Mouse (Mus musculus): ENCODE measurements at regions not wholly inside any gene's neighbourhood (a gene's known extent, or its start where the extent isn't known, plus 50 kb on each side); places are given as distances from the start of the nearest gene placed in this dataset.
A peak's percentile ranks its signal among the peaks of the same experiment; 100 is the strongest.

GRCm38 (mm10) chr17:22795213-22795612 lies 71.7 kb downstream of the Zfp945 start:
- no peak overlapping the region for H3K27ac ChIP-seq
- 69% methylated on average over 5 of the region's 5 CpGs for WGBS
- peaks cover 66% of the 10 kb centered on the region for H3K9me3 ChIP-seq (replicated peaks)
- H3K27me3 ChIP-seq: no peaks in the 10 kb centered on the region
- no peak overlapping the region for H3K9ac ChIP-seq
- H3K4me1 ChIP-seq: no peaks in the 10 kb centered on the region
- no peak overlapping the region for H3K4me3 ChIP-seq
- H3K4me2 ChIP-seq: no peak overlapping the region
- H3K36me3 ChIP-seq (ENCODE audit: poor library complexity, severe bottlenecking): peaks cover 46% of the 10 kb centered on the region
- ATAC-seq: no peak

DNA sequence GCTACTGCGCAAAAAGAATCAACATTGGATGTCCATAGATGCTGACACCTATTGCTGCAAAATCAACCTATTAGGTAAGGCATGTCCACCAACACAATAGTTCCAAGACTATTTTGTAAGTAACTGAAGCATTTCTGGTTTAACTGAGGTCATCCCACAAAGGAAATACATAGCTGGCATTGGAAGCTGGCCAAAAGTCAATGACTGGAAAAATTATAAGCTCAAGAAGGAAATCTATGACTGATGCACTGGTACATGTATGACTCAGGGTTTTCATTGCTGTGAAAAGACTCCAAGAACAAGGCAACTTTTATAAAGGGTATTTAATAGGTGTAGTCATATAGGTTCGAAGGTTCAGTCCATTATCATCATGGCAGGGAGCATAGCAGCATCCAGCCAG lies 82.5 kb downstream of the Zfp945 start:
- 93% methylated on average over 2 of the region's 2 CpGs for WGBS
- H3K9me3 ChIP-seq (replicated peaks): peaks cover 24% of the 10 kb centered on the region
- H3K27ac ChIP-seq: no peak overlapping the region
- no peak overlapping the region for H3K4me2 ChIP-seq
- H3K9ac ChIP-seq: no peak overlapping the region
- H3K4me3 ChIP-seq: no peak overlapping the region
- ATAC-seq: no peak
- H3K27me3 ChIP-seq: no peaks in the 10 kb centered on the region
- no peaks in the 10 kb centered on the region for H3K4me1 ChIP-seq
- peaks cover 54% of the 10 kb centered on the region for H3K36me3 ChIP-seq (ENCODE audit: poor library complexity, severe bottlenecking)

- H3K9me3 ChIP-seq (replicated peaks): no peaks in the 10 kb centered on the region
- H3K4me2 ChIP-seq: no peak overlapping the region
- H3K4me1 ChIP-seq: no peaks in the 10 kb centered on the region
- no peaks in the 10 kb centered on the region for H3K36me3 ChIP-seq (ENCODE audit: poor library complexity, severe bottlenecking)
- no peak for ATAC-seq
- 52% methylated on average over 7 of the region's 7 CpGs for WGBS
- H3K4me3 ChIP-seq: no peak overlapping the region
- no peak overlapping the region for H3K9ac ChIP-seq
- H3K27me3 ChIP-seq: no peaks in the 10 kb centered on the region
- no peak overlapping the region for H3K27ac ChIP-seq
These were observed 121.2 kb downstream of the Zfp945 start for GRCm38 (mm10) chr17:22745736-22746135.

DNA sequence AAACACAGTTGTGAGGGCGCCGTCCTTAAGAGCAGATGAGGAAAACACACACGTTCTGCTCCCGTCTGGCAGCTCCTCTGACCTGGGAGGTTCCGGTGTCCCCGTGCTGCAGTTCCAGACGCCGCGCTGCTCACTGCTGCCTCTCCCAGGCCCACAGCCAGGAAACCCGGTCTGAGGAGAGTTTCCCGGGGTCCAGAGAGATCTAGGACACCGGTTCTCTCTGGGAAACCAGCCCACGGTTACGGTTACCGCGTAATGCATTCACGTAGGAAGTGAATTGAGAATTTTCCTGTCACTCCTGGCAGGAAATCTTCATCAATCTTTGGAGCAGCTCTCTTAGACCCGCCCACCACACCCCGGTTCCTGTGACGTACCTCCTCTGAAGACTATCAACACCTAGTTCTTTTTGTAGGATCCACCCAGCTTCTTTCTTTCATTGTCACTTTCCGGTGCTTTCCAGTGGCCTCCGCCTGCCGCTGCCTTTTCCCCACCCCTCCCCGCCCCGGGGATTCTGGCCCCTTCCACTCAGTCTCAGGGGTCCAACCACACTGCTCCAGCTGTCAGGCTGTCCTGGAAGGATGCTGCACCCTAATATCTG lies 127.3 kb downstream of the Zfp945 start:
- Histone ChIP-seq H3K9ac (peak overlapping the region; percentile 77), H3K27ac (peak overlapping the region; percentile 85), H3K27me3 (no peaks in the 10 kb centered on the region), H3K36me3 (ENCODE audit: poor library complexity, severe bottlenecking) (peaks cover 18% of the 10 kb centered on the region), H3K4me1 (peaks cover 9% of the 10 kb centered on the region), H3K4me3 (peak overlapping the region; percentile 64), H3K4me2 (peak overlapping the region; percentile 59), H3K9me3 (replicated peaks) (peaks cover 18% of the 10 kb centered on the region)
- WGBS: under 1% methylated on average over 25 of the region's 25 CpGs
- ATAC-seq: peak; percentile 95

GRCm38 (mm10) chr17:22739173-22739572 lies 127.8 kb downstream of the Zfp945 start:
- Histone ChIP-seq H3K9ac (peak overlapping the region; percentile 77), H3K36me3 (ENCODE audit: poor library complexity, severe bottlenecking) (peaks cover 18% of the 10 kb centered on the region), H3K27me3 (no peaks in the 10 kb centered on the region), H3K9me3 (replicated peaks) (peaks cover 23% of the 10 kb centered on the region), H3K4me1 (peaks cover 9% of the 10 kb centered on the region), H3K4me3 (peak overlapping the region; percentile 64), H3K27ac (peak overlapping the region; percentile 85), H3K4me2 (peak overlapping the region; percentile 59)
- 11% methylated on average over 12 of the region's 12 CpGs for WGBS
- ATAC-seq: no peak; the same call in 1 of the 2 replicates

GRCm38 (mm10) chr17:22736360-22736759 lies 130.6 kb downstream of the Zfp945 start:
- ATAC-seq: no peak
- H3K4me3 ChIP-seq: no peak overlapping the region
- H3K27me3 ChIP-seq: no peaks in the 10 kb centered on the region
- H3K4me2 ChIP-seq: no peak overlapping the region
- H3K9me3 ChIP-seq (replicated peaks): peaks cover 41% of the 10 kb centered on the region
- peaks cover 9% of the 10 kb centered on the region for H3K4me1 ChIP-seq
- no peak overlapping the region for H3K27ac ChIP-seq
- peaks cover 27% of the 10 kb centered on the region for H3K36me3 ChIP-seq (ENCODE audit: poor library complexity, severe bottlenecking)
- 95% methylated on average over 4 of the region's 4 CpGs for WGBS
- no peak overlapping the region for H3K9ac ChIP-seq
